Mouse (Mus musculus): ENCODE results near the gene Yap1.

Gene Yap1

GRCm38 (mm10) chr9:7978502-7978901 is 25.9 kb downstream of the Yap1 start:
- no peak for DNase-seq (ENCODE audit: inconsistent age in 2 of 2, low spot score in 1 of 2)

DNA sequence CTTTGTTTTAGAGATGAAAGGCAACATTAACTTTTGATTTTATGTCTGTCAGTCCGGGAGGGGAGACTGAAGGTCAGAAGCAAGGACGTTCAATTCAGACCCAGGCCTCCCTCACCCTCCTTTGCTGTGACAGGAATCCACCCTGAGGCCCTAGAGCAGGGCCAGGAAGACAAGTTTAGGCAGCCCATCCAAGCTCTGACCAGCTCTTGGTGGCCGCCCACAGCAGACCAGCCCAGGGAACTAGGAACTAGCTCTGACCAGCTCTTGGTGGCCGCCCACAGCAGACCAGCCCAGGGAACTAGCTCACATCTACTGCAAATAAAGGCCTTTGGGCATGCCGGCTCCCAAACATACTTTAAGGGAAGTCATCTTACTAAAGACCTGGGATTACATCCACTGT is 26.8 kb downstream of the Yap1 start:
- DNase-seq (ENCODE audit: inconsistent age in 2 of 2, low spot score in 1 of 2), result peak in 1 of 2 experiments; percentile 70

GRCm38 (mm10) chr9:7971993-7972392 is 32.4 kb downstream of the Yap1 start:
- DNase-seq (ENCODE audit: inconsistent age in 2 of 2, low spot score in 1 of 2), result no peak

- no peak for DNase-seq (ENCODE audit: inconsistent age in 2 of 2, low spot score in 1 of 2)
These were observed 36.4 kb downstream of the Yap1 start for GRCm38 (mm10) chr9:7967980-7968379.

DNA sequence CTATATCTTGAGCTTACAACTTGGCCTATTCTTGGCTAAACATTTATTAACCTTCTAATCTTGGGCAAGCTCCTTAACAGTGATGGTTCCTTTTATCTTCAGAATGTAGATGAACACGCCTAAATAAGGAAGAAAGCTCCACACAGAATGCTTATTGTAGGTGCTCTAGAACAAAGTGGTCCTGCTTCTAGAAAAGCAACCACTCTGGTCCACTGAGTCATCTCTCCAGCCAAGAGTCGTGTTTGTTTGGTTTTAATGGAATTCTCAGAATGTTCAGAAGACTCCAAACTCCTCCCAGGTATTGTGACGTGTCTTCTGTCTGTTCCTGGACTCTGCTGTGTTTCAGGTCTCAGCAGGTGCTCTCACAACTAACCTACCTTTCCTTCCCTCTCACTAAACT is 38.8 kb downstream of the Yap1 start:
- no peak for DNase-seq (ENCODE audit: inconsistent age in 2 of 2, low spot score in 1 of 2)

GRCm38 (mm10) chr9:7963867-7964266 is 40.5 kb downstream of the Yap1 start:
- no peak for DNase-seq (ENCODE audit: inconsistent age in 2 of 2, low spot score in 1 of 2)

DNA sequence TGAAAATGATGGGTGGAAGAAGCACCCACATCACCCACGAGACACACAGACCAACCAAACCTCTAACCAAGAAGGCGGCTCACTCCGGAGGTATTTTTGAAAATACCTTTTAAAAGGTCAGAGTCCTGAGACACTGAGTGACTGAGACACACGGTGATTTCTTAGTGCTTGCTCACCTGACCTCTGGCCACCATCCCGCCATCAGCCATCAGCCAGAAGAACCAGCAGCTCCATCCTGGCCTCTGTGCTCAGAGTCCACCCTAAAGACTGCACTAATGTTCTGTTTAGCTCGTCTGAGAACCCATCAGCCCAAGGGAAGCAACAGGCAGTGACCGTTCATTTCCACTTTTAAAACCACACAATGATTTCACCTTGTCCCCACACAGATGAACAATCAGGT is 41.5 kb downstream of the Yap1 start:
- no peak for DNase-seq (ENCODE audit: inconsistent age in 2 of 2, low spot score in 1 of 2)

- peak; percentile 33 to 82 for DNase-seq (ENCODE audit: inconsistent age in 2 of 2, low spot score in 1 of 2)
These were observed 42.8 kb downstream of the Yap1 start for GRCm38 (mm10) chr9:7961366-7962160.

DNA sequence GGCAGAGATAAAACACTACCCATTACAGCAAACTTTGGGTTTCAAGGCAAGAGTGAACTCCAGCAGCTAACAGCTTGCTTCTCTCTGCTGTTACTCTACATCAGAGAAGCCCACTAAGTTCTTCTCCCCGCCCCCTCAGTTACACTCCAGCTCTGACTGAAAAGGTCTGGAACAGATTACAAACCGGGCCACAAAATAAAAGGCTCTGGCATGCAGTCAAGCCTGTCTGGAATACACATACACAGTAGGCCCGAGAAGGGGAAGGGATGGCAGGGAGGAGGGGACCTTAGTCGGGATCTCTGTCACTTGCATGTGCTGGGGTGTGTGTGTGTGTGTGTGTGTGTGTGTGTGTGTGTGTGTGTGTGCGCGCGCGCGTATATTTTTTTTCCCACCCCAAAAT is 44.0 kb downstream of the Yap1 start:
- DNase-seq (ENCODE audit: inconsistent age in 2 of 2, low spot score in 1 of 2), result peak; percentile 36 to 76

- DNase-seq (ENCODE audit: inconsistent age in 2 of 2, low spot score in 1 of 2), result peak in 1 of 2 experiments; percentile 59
These were observed 45.1 kb downstream of the Yap1 start for GRCm38 (mm10) chr9:7959301-7959700.

DNA sequence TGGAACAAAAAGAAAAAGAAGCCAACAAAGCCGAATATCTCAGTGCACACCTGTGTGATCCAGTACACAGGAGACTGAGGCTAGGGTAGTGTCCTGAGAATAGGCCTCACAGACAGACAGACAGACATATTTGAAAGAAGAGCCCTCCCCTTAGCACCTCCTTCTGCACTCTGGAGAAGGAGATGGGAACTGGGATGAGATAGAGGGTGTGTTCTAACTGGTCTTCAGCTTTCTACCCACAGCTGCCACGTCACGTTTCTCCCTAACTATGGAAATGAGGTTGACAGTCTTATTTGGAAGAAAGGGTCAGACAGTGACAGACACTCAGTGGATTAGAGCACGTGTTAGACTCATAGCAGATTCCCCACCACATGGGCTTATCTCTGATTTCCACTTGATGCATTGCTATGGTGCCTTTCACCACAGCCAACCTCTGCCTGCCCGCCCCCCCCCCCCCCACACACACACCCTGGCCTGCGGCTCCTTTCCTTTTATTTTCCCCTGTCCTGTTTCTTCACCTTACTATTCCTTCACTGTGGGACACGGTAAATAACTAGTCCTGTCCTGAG is 46.3 kb downstream of the Yap1 start:
- no peak for DNase-seq (ENCODE audit: inconsistent age in 2 of 2, low spot score in 1 of 2)

DNA sequence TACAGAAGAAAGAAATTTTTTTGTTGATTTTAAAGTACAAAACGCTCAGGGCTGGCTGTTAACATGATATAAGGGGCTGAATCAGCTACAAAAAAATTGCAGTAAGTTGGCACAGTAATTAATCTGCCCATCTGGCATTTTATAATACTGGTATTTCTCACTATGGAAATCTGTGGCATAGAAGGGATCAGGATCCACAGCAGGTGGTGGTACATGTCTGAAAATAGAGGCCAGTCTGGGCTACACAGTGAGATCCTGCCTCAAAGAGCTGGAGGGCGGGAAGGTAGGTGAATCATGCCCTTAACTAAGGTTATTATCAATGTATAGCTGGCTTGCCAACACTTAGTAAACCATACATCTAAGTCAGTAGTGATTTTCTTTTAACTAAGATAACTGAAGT is 47.0 kb downstream of the Yap1 start:
- no peak for DNase-seq (ENCODE audit: inconsistent age in 2 of 2, low spot score in 1 of 2)

GRCm38 (mm10) chr9:7956400-7956799 is 48.0 kb downstream of the Yap1 start:
- DNase-seq (ENCODE audit: inconsistent age in 2 of 2, low spot score in 1 of 2), result no peak

DNA sequence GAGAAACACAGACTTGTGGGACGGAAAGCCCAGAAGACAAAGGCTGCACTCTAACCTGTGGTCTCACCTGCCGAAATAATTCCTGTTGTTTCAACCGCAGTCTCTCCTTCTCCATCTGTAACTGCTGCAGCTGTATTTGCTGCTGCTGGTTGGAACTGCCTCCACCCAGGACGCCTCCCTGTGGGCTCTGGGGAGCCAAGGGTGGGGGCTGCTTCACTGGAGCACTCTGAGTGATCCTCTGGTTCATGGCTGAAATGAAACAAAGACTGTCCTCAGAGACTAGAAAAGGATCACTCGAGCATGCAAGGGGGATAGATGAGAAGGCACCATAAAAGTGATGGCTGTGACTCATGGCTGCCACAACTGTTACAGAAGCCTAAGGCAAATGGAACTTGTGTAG is 51.5 kb downstream of the Yap1 start:
- DNase-seq (ENCODE audit: inconsistent age in 2 of 2, low spot score in 1 of 2), result no peak

DNA sequence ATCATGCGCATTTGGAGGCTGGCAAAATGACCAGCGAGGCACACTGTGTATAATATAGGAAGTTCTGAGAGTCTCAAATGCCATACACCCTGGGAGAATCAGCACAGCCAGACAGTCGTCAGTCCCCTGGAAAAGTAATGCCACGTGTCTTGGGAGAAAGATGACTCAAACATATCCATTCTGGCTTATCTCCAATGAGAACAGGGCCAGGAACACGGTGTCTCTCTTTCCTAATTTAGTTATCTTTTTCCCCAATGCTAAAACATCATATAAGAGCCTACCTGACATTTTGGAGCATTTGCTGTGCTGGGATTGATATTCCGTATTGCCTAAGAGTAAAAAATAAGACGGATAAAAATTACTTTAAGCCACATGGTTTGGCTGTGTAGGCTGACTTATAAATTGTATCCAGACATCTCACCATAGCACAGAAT is 54.2 kb downstream of the Yap1 start:
- peak; percentile 65 to 81 for DNase-seq (ENCODE audit: inconsistent age in 2 of 2, low spot score in 1 of 2)

DNA sequence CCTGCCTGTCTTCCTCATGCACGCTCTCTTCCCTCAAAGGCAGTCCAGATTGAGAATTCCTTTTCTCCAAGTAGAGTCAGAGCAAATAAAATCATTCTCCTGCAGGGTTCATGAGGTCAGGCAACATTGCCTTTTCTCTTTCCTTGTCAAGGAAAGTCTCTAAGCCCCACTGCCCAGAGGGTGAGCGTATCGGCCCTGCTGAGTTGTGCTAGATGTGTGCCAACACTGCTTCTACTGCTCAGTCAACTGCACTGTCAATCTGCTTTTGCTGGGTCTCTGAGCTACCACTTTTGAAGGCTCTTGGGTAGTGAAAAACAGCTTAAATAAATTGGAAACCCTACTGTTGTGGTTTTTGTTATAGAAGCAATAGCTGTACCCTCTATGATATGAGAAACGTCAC is 56.5 kb downstream of the Yap1 start:
- DNase-seq (ENCODE audit: inconsistent age in 2 of 2, low spot score in 1 of 2), result no peak

DNA sequence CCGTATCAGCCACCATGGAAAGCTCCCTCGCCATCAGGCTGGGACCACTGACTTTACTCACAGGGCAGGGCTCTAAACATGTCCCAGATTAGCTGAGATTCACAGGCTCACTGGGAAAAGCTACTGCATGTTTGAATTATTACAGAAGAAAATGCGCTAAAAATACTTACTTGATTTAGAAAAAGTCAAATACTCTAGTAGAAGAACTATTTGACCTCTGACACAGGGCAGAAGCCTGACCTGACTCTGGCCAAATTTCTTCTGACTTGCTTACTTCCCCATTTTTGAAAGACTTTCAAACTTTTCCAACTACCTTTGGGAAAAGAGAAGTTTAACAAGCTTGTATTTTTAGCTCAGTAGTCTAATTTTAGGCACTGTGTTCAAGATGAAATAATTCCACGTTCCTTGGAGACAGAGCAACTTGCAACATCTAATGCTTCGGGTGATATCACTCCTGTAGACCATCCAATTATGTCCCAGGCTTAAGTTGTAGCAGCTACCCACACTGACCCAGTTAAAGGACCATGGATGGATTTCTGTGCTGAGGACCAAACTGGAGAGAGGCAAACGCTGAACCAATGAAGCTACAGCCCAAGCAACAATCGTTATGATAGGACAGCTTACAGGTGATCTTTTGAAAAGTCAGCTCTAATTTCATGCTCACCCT is 60.5 kb downstream of the Yap1 start:
- no peak for DNase-seq (ENCODE audit: inconsistent age in 2 of 2, low spot score in 1 of 2)

DNA sequence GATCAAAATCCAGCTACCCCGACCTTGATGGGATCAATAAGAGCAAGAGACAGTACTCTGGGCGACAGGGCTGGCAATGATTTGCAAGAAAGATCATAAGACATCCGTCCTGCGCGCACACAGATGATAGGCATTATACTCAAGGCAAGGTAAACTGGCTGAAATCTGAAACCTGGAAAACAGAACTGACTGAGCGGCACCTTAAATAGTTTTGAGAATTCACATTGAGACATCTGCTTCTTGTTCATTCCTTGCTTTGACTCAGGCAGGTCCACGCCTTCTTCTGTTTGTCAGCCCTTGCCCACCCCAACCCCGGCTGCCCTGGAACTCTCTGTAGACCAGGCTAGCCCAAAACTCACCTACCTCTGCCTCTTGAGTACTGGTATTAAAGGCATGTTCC is 61.7 kb downstream of the Yap1 start:
- DNase-seq (ENCODE audit: inconsistent age in 2 of 2, low spot score in 1 of 2), result no peak

DNA sequence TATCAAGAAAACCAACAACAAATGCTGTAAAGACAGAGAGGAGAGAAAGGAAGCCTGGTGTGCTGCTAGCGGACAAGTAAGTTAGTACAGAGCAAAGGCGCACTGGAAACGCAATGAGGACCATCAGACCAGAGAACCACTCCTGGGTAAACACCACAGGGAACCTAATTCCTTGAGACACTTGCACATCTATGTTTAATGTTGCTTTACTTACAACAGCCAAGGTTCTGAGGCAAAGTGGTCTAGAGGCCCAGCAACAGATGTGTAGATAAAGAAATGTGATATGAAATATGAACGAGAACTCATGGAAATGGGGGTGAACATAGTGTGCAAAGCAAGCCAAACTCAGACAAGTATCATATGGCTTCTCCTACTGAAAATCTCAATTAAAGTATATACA is 64.3 kb downstream of the Yap1 start:
- DNase-seq (ENCODE audit: inconsistent age in 2 of 2, low spot score in 1 of 2), result no peak

- no peak for DNase-seq (ENCODE audit: inconsistent age in 2 of 2, low spot score in 1 of 2)
These were observed 70.0 kb downstream of the Yap1 start for GRCm38 (mm10) chr9:7934419-7934818.

DNA sequence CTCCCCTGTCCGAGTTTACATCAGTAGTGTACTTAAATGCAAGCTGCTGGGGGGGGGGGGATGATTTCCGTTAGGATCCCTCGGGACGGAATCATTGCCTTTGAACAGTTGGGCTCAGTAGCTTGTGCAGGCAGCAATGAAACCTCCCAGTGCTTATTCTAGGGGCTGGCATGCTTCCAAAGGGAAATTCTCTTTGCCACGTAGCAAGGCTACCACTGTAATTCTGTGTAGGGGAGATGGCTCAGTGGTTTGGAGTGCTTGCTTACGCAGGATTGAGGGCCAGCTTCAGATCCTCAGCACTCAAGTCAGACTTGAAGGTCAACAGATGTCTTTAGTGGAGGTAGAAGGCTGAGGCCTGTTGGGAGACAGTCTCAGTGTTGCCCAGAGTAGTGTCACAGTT is 74.8 kb downstream of the Yap1 start:
- peak in 1 of 2 experiments; percentile 65 for DNase-seq (ENCODE audit: inconsistent age in 2 of 2, low spot score in 1 of 2)

DNA sequence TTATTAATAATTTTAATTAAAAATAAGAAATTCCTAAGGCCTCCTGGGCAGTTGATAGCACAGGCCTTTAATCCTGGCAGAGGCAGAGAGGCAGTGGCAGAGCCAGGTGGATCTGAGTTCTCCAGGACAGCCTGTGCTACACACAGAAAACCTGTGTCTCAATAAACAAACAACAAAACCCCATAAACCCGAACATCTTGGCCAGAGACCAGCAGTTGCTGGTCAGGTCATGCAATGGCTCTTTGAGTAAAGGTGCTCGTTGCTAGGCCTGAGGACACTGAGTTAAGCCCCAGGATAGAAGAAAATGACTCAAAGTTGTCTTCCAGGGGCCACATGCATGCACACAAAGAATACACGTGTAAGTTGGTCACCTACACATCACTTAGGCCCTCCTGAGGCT is 75.5 kb downstream of the Yap1 start:
- no peak for DNase-seq (ENCODE audit: inconsistent age in 2 of 2, low spot score in 1 of 2)

All from adrenal gland, adult (tissue).